Mouse (Mus musculus): ENCODE measurements around the gene Olfr703. TPM values are rescaled to one million over a fixed set of nuclear protein-coding genes. Genes with fewer than 3 reads are reported as not detected.

Gene Olfr703
- polyA plus RNA-seq (2015; fragmentation: Nextera tagmentation; extraction: Ambion mirVana): not detected in 2 replicates

DNA sequence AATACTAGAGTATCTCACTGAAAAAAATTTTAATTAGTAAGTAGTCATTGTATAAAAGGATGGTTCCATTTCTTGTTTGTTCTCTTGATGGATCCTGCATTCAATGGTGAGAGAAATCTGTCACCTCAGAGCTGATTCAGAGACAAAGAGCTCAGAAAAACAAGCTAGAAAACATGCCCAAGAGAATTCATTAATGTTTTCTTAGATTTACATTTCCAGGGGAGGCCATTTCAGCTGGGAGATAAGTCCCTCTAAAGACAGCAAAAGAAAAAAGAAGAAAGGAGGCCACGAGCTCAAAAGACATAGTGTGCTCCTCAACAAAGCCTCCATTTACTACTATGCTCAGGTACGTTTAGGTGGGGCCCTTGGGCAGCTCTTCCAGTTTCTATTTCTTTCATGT, at the start of gene Olfr703:
Gene Olfr703 (plus strand): TSS at position 301 of the 400 bp plus-strand sequence.
- no peak within 1 kb of the TSS for H3K4me2 ChIP-seq (replicated peaks)
- H3K4me3 ChIP-seq: no peak within 1 kb of the TSS
- H3K27me3 ChIP-seq: no peaks in the 10 kb centered on the region
- WGBS: 62% methylated on average over 2 of the region's 2 CpGs
- no peak for ATAC-seq (ENCODE audit: low FRiP score, low read depth)
- H3K27ac ChIP-seq: no peak within 1 kb of the TSS
- no peak within 1 kb of the TSS for H3K9ac ChIP-seq
- no peaks in the 10 kb centered on the region for H3K36me3 ChIP-seq
- H3K9me3 ChIP-seq: no peaks in the 10 kb centered on the region
- H3K4me1 ChIP-seq: no peaks in the 10 kb centered on the region

GRCm38 (mm10) chr7:106808734-106809133, 34.4 kb upstream of the Olfr703 start, which contains the start of gene Olfr700:
Olfr700 (minus strand) TSS chr7:106808834.
- no peaks in the 10 kb centered on the region for H3K4me1 ChIP-seq
- whole genome bisulfite sequencing: 85% methylated on average over 1 of the region's 1 CpGs
- no peak within 1 kb of the TSS for H3K9ac ChIP-seq
- H3K4me3 ChIP-seq: no peak within 1 kb of the TSS
- no peaks in the 10 kb centered on the region for H3K27me3 ChIP-seq
- H3K9me3 ChIP-seq: no peaks in the 10 kb centered on the region
- H3K27ac ChIP-seq: no peak within 1 kb of the TSS
- no peak for ATAC-seq (ENCODE audit: low FRiP score, low read depth)
- H3K4me2 ChIP-seq (replicated peaks): no peak within 1 kb of the TSS
- H3K36me3 ChIP-seq: no peaks in the 10 kb centered on the region

- no peak within 1 kb of the TSS for H3K4me2 ChIP-seq (replicated peaks)
- WGBS: 79% methylated on average over 2 of the region's 2 CpGs
- H3K9ac ChIP-seq: no peak within 1 kb of the TSS
- no peaks in the 10 kb centered on the region for H3K9me3 ChIP-seq
- no peaks in the 10 kb centered on the region for H3K27me3 ChIP-seq
- ATAC-seq (ENCODE audit: low FRiP score, low read depth): no peak
- no peak within 1 kb of the TSS for H3K27ac ChIP-seq
- no peak within 1 kb of the TSS for H3K4me3 ChIP-seq
- H3K4me1 ChIP-seq: no peaks in the 10 kb centered on the region
- no peaks in the 10 kb centered on the region for H3K36me3 ChIP-seq
Observed at GRCm38 (mm10) chr7:106813829-106814228, 29.3 kb upstream of the Olfr703 start, which contains the start of gene Olfr701. Olfr701 (plus strand) TSS chr7:106814129.

DNA sequence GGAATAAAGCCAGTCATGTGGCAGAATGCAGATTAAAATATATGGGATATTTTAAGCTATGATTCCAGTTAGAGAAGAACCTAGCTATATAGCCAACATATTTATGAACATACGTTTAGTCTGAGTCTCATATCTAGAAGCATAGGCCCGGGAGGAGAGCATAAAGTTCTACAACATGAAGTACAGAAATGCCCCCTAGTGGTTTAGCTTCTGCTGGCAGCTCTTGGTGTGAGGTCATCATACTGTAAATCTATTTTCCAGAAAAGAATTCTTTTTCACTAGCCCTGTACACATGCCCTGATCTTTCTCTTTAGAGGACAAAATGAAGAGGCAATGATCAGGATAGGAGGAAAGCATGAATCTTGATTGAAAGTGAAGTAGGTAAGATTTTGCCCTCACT, 27.4 kb upstream of the Olfr703 start:
- H3K27me3 ChIP-seq: no peaks in the 10 kb centered on the region
- 45% methylated on average over 2 of the region's 2 CpGs for whole genome bisulfite sequencing

DNA sequence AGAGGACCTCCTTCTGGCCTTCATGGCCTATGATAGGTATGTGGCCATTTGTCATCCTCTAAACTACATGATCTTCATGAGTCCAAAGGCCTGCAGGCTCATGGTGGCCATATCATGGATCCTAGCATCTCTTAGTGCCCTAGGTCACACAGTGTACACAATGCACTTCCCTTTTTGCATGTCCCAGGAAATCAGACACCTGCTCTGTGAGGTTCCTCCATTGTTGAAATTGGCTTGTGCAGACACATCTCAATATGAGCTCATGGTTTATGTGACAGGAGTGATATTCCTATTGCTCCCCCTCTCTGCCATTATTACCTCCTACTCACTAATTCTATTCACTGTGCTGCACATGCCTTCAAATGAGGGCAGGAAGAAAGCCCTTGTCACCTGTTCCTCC, 24.7 kb upstream of the Olfr703 start:
- ATAC-seq (ENCODE audit: low FRiP score, low read depth): no peak
- H3K4me1 ChIP-seq: no peaks in the 10 kb centered on the region

More for the DNA sequence above, 27.4 kb upstream of the Olfr703 start:
- Histone ChIP-seq H3K4me1 (no peaks in the 10 kb centered on the region), H3K36me3 (no peaks in the 10 kb centered on the region), H3K9ac (no peak overlapping the region), H3K4me2 (replicated peaks) (no peak overlapping the region), H3K9me3 (no peaks in the 10 kb centered on the region), H3K27ac (no peak overlapping the region), H3K4me3 (no peak overlapping the region)
- no peak for ATAC-seq (ENCODE audit: low FRiP score, low read depth)

DNA sequence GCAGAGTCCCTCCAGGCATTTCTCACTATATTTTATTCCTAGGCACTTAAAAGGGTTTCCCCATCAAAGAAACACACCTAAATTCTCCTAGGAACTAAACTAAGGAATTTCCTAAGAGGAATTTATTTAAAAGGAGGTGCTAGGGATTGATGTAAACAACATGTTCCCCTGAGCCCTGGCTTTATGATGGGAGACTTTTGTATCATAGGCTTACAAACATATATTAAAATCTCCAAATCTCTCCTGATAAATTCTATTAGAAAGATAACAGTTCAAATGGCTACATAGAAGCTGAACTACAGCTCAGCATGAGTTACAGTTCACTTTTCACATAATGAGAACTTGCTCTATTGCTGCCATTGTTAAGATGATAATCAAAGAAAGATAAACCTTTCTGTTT, 9.4 kb upstream of the Olfr703 start, which contains the start of gene Olfr702:
Gene Olfr702 (minus strand): TSS at position 101 of the 400 bp plus-strand sequence.
- no peak within 1 kb of the TSS for H3K27ac ChIP-seq
- no peak within 1 kb of the TSS for H3K4me2 ChIP-seq (replicated peaks)
- ATAC-seq (ENCODE audit: low FRiP score, low read depth): no peak
- H3K4me3 ChIP-seq: no peak within 1 kb of the TSS
- H3K9me3 ChIP-seq: no peaks in the 10 kb centered on the region
- no peaks in the 10 kb centered on the region for H3K4me1 ChIP-seq
- H3K36me3 ChIP-seq: no peaks in the 10 kb centered on the region
- no peaks in the 10 kb centered on the region for H3K27me3 ChIP-seq
- no peak within 1 kb of the TSS for H3K9ac ChIP-seq

More for the DNA sequence above, 24.7 kb upstream of the Olfr703 start:
- H3K4me2 ChIP-seq (replicated peaks): no peak overlapping the region
- no peaks in the 10 kb centered on the region for H3K36me3 ChIP-seq
- H3K9me3 ChIP-seq: no peaks in the 10 kb centered on the region
- H3K4me3 ChIP-seq: no peak overlapping the region
- H3K27ac ChIP-seq: no peak overlapping the region
- H3K27me3 ChIP-seq: no peaks in the 10 kb centered on the region
- no peak overlapping the region for H3K9ac ChIP-seq

GRCm38 (mm10) chr7:106862885-106863284, 19.7 kb downstream of the Olfr703 start, which contains the start of gene Olfr704:
Olfr704 (plus strand) TSS chr7:106863185.
- Histone ChIP-seq H3K36me3 (no peaks in the 10 kb centered on the region), H3K4me2 (replicated peaks) (no peak within 1 kb of the TSS), H3K4me3 (no peak within 1 kb of the TSS), H3K27ac (no peak within 1 kb of the TSS), H3K9ac (no peak within 1 kb of the TSS), H3K9me3 (peaks cover 5% of the 10 kb centered on the region; the same call in 1 of the 2 replicates), H3K27me3 (no peaks in the 10 kb centered on the region), H3K4me1 (no peaks in the 10 kb centered on the region)
- ATAC-seq (ENCODE audit: low FRiP score, low read depth): no peak

DNA sequence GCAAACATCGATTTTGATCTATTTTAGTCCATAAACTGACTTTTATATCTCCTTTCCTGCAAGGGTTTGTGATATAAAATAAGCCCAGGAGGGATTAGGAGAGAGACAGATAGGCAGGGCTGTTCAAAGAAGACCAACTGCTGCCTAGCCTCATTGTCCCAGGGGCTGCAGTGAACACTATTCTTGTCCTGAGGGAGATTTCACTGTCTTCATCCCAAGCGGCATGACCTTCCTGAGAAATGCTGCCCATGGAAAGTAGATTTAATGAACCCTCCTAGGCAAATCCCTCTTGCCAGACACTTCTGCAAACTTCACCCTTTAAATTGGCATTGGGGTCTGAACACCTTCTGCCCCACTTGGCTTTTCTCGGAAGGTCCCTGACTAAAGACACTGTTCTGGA, 33.6 kb downstream of the Olfr703 start, which contains the start of gene Olfr705:
Gene Olfr705 (minus strand): TSS at position 101 of the 400 bp plus-strand sequence.
- Histone ChIP-seq H3K27me3 (no peaks in the 10 kb centered on the region), H3K9ac (no peak within 1 kb of the TSS), H3K4me2 (replicated peaks) (no peak within 1 kb of the TSS), H3K4me3 (no peak within 1 kb of the TSS), H3K36me3 (no peaks in the 10 kb centered on the region), H3K27ac (no peak within 1 kb of the TSS), H3K4me1 (no peaks in the 10 kb centered on the region), H3K9me3 (no peaks in the 10 kb centered on the region)
- no peak for ATAC-seq (ENCODE audit: low FRiP score, low read depth)
- WGBS: 77% methylated on average over 3 of the region's 3 CpGs

DNA sequence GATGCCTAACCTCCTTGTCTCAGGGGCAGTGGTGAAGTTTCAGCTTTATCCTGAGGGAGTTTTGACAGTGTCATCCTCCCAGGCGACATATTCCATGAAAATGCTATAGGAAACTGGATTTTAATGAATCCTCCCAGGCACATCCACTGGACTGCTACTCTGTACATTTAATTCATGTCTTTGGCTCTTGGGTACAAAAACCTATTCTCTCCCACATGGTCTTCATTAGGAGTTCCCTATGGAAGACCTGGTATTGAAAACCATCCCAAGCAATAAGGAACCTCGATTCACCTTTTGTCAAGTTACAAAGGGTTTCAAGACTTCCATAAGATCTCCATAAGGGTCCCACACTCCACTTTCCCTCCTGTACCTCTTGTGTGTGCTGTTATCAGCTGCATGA, 44.9 kb downstream of the Olfr703 start, which contains the start of gene Olfr706:
Gene Olfr706 (minus strand): TSS at position 101 of the 400 bp plus-strand sequence.
- no peak within 1 kb of the TSS for H3K4me3 ChIP-seq
- H3K36me3 ChIP-seq: no peaks in the 10 kb centered on the region
- H3K4me2 ChIP-seq (replicated peaks): no peak within 1 kb of the TSS
- no peak for ATAC-seq (ENCODE audit: low FRiP score, low read depth)
- WGBS: 83% methylated on average over 2 of the region's 2 CpGs
- no peaks in the 10 kb centered on the region for H3K27me3 ChIP-seq
- H3K9ac ChIP-seq: no peak within 1 kb of the TSS
- H3K27ac ChIP-seq: no peak within 1 kb of the TSS
- H3K4me1 ChIP-seq: no peaks in the 10 kb centered on the region
- H3K9me3 ChIP-seq: no peaks in the 10 kb centered on the region

Other genes with a start within 250 kb of the Olfr703 start
- gene Olfr693, start 162.8 kb upstream of the Olfr703 start, polyA plus RNA-seq (2015; fragmentation: Nextera tagmentation; extraction: Ambion mirVana): not detected in 2 replicates
- not detected in 2 replicates for gene Olfr694, start 151.5 kb upstream of the Olfr703 start, polyA plus RNA-seq (2015; fragmentation: Nextera tagmentation; extraction: Ambion mirVana)
- not detected in 2 replicates for gene Olfr695, start 127.0 kb upstream of the Olfr703 start, polyA plus RNA-seq (2015; fragmentation: Nextera tagmentation; extraction: Ambion mirVana)
- gene Olfr697, start 100.9 kb upstream of the Olfr703 start, polyA plus RNA-seq (2015; fragmentation: Nextera tagmentation; extraction: Ambion mirVana): not detected in 2 replicates
- not detected in 2 replicates for gene Olfr698, start 88.0 kb upstream of the Olfr703 start, polyA plus RNA-seq (2015; fragmentation: Nextera tagmentation; extraction: Ambion mirVana)
- not detected in 2 replicates for gene Olfr699, start 50.2 kb upstream of the Olfr703 start, polyA plus RNA-seq (2015; fragmentation: Nextera tagmentation; extraction: Ambion mirVana)
- gene Olfr700, start 34.5 kb upstream of the Olfr703 start, polyA plus RNA-seq (2015; fragmentation: Nextera tagmentation; extraction: Ambion mirVana): not detected in 2 replicates
- gene Olfr701, start 29.2 kb upstream of the Olfr703 start, polyA plus RNA-seq (2015; fragmentation: Nextera tagmentation; extraction: Ambion mirVana): not detected in 2 replicates
- not detected in 2 replicates for gene Olfr702, start 9.5 kb upstream of the Olfr703 start, polyA plus RNA-seq (2015; fragmentation: Nextera tagmentation; extraction: Ambion mirVana)
- not detected in 2 replicates for gene Olfr704, start 19.8 kb downstream of the Olfr703 start, polyA plus RNA-seq (2015; fragmentation: Nextera tagmentation; extraction: Ambion mirVana)
- not detected in 2 replicates for gene Olfr705, start 33.5 kb downstream of the Olfr703 start, polyA plus RNA-seq (2015; fragmentation: Nextera tagmentation; extraction: Ambion mirVana)
- gene Olfr706, start 44.8 kb downstream of the Olfr703 start, polyA plus RNA-seq (2015; fragmentation: Nextera tagmentation; extraction: Ambion mirVana): not detected in 2 replicates
- not detected in 2 replicates for gene Olfr707, start 57.9 kb downstream of the Olfr703 start, polyA plus RNA-seq (2015; fragmentation: Nextera tagmentation; extraction: Ambion mirVana)
- not detected in 2 replicates for gene Olfr1532-ps1, start 64.6 kb downstream of the Olfr703 start, polyA plus RNA-seq (2015; fragmentation: Nextera tagmentation; extraction: Ambion mirVana)
- gene Olfr709-ps1, start 88.9 kb downstream of the Olfr703 start, polyA plus RNA-seq (2015; fragmentation: Nextera tagmentation; extraction: Ambion mirVana): not detected in 2 replicates
- not detected in 2 replicates for gene Olfr710, start 105.0 kb downstream of the Olfr703 start, polyA plus RNA-seq (2015; fragmentation: Nextera tagmentation; extraction: Ambion mirVana)
- gene Olfr6, start 120.6 kb downstream of the Olfr703 start, polyA plus RNA-seq (2015; fragmentation: Nextera tagmentation; extraction: Ambion mirVana): not detected in 2 replicates
- not detected in 2 replicates for gene Olfr711, start 132.1 kb downstream of the Olfr703 start, polyA plus RNA-seq (2015; fragmentation: Nextera tagmentation; extraction: Ambion mirVana)
- not detected in 2 replicates for gene Olfr2, start 162.7 kb downstream of the Olfr703 start, polyA plus RNA-seq (2015; fragmentation: Nextera tagmentation; extraction: Ambion mirVana)
- not detected in 2 replicates for gene Olfr713, start 187.8 kb downstream of the Olfr703 start, polyA plus RNA-seq (2015; fragmentation: Nextera tagmentation; extraction: Ambion mirVana)
- not detected in 2 replicates for gene Olfr714, start 227.6 kb downstream of the Olfr703 start, polyA plus RNA-seq (2015; fragmentation: Nextera tagmentation; extraction: Ambion mirVana)
- gene Olfr17, start 249.9 kb downstream of the Olfr703 start, polyA plus RNA-seq (2015; fragmentation: Nextera tagmentation; extraction: Ambion mirVana): not detected in 2 replicates